Mouse (Mus musculus) left cerebral cortex, postnatal 25 days (tissue): ENCODE measurements around the gene Chrnb2. TPM values are rescaled to one million over a fixed set of nuclear protein-coding genes. Genes with fewer than 3 reads are reported as not detected.

Source experiments
- DNase-seq, 2 experiments: peaks; one replicate each; pipeline ENCODE4 v3.0.0; 2022; ENCODE audit warnings: low spot score in 2 of 2, mixed read lengths in 1 of 2
- intact Hi-C: fragments of 180-260 bp; cut with DNase I; formaldehyde crosslinking; loops from one replicate; pipeline ENCODE4 v1.15.1; 2025
- total RNA-seq, 2 experiments: library from RNA; stranded (reverse); gene quantifications; 2 replicates each; pipeline ENCODE4 v1.2.3; 2021

Gene Chrnb2
- total RNA-seq, 2 experiments from 2014 or later: 25.5 to 26.2 TPM

DNA sequence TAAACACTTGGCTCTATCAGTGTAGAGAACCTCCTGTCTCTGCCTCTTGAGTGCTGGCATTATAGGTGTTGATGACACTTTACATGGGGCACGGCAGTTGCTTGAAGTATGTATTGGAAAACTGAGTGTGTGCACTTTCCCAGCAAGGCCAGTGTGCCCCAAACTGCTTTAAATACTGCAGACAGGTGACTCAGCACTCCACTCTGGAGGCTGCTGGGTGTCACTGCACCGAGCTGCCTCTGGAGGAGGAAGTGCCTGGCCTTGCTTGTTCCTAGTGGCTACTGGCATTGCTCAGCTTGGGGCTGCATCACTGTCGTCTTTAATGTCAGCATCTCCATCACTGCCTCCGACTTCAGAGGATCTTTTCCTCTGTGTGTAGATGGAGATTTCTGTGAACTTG lies 37.4 kb downstream of the Chrnb2 start:
- peak in 1 of 2 experiments; percentile 49 for DNase-seq
- intact Hi-C loops: no loop called here

DNA sequence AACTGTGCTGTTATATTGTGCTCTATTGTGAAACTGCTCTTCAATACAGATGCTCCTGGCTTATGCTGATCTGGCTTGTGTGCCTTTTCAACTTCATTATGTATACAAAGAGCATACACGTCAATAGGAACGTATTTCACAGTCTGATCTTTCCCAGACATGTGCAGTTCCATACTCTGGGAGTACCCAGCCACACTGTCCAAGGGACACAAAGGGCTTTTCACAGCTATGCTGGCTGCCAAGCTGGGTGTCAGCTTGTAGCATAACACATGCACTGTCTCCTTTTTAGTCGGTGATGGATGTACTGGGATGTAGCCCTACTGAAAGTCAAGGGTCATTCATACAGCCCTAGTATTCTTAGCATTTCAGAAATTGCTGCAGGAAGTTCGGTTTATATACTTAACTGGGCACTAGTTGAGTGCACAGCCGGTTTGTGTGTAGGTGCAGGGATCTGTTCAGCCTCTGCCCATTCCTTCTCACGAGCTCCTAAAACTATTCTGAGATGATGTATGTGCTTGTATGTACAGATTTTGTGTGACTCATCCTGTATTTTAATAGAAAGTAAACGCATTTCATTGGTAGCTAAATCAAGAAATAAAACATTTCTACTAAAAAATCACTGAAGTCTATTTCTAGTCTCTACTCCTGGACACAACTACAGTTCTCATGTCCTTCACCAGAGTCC lies 40.9 kb downstream of the Chrnb2 start:
- intact Hi-C loops: no loop called here
- DNase-seq: peak in 1 of 2 experiments; percentile 65

- intact Hi-C loops: no loop called here
- no peak for DNase-seq
Measured at GRCm38 (mm10) chr3:89722032-89722431, 42.4 kb downstream of the Chrnb2 start.

GRCm38 (mm10) chr3:89715967-89716256 lies 48.5 kb downstream of the Chrnb2 start:
- intact Hi-C loops: loop anchor here (2.0 kb wide), 2 partner anchors 57 to 143 kb away; partner anchors contain the start of gene Ube2q1
- peak; percentile 20 to 60 for DNase-seq

GRCm38 (mm10) chr3:89715207-89715966 lies 49.0 kb downstream of the Chrnb2 start:
- intact Hi-C loops: loop anchor here (2.0 kb wide), 2 partner anchors 57 to 143 kb away; partner anchors contain the start of gene Ube2q1
- no peak for DNase-seq

DNA sequence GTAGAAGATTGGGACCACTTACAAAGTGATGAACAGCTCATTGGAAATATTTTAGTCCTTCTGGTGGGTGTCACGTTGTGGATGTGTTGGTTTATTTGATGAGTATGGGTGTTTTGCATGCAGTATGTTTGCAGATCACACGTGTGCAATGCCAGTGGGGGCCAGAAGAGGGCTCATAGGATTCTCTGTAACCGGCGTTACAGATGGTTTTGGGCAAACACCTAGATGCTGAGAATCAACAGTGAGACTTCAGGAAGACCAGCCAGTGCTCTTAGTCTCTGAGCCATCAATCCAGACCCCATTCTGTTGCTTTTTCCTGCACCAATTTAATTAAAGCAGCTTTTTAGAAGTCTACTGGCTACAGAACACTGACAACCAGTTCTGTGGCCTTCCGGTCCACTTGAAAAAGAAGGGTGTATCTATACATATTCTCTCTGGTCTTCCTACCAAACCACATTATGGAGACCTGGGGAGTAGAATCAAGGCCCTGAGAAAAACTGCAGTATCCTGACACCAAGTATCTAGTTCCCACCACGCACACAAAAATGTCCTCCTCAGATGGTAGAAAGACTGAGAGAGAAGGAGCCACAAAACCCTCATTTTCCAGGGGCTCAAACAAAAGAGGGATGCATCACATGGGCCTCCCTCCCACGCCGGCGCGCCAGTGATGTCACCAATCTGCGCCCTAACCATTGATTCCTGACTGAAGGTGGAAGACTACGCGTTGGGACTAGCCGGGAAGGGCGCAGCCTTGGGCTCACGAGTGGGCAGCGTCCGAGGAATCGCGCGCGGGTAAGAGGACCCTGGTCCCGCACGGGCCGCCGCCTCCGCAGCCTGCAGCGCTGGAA lies 49.8 kb downstream of the Chrnb2 start, which contains the start of gene Adar:
TSS of gene Adar (plus strand) at position 664 of the 848 bp plus-strand sequence.
- intact Hi-C loops: loop anchor here (2.0 kb wide), 2 partner anchors 58 to 144 kb away; partner anchors contain the start of gene Ube2q1

DNA sequence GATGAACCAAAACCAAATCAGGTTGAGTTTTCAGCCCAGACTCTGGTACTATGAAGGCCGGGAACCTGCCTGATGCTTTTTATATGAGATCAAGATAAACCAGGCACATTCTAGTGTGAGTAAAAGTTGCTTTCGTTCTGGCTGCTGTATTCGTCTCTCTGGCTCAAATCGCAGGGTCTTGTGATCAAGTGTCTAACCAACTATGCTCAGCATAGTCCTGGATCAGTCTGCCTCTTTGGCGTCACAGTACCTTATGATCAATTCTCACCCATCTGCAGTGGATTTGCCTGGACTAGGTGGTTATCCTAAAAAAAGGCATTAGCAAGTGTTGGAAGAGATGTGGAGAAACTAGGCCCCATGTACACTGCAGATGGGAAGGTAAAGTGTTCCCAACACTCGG lies 60.4 kb downstream of the Chrnb2 start:
- peak; percentile 13 to 49 for DNase-seq
- intact Hi-C loops: no loop called here

More for the DNA sequence above, 49.8 kb downstream of the Chrnb2 start, which contains the start of gene Adar:
- peak; percentile 94 to 97 for DNase-seq

- no peak for DNase-seq
- intact Hi-C loops: no loop called here
Measured at GRCm38 (mm10) chr3:89703596-89703995, 60.8 kb downstream of the Chrnb2 start.

- intact Hi-C loops: no loop called here
Measured at GRCm38 (mm10) chr3:89700461-89700860, 64.0 kb downstream of the Chrnb2 start.

GRCm38 (mm10) chr3:89698958-89699357 lies 65.5 kb downstream of the Chrnb2 start:
- DNase-seq: no peak
- intact Hi-C loops: no loop called here

More at GRCm38 (mm10) chr3:89700461-89700860, 64.0 kb downstream of the Chrnb2 start:
- DNase-seq: no peak

Other genes starting within 250 kb of the Chrnb2 start
- 10 to 100 TPM; 20.3 to 22.8 TPM for gene Kcnn3, start 244.5 kb downstream of the Chrnb2 start, total RNA-seq
- gene Adar, start 49.6 kb downstream of the Chrnb2 start, total RNA-seq: 100 to 1,000 TPM; 127 to 140 TPM
- 10 to 100 TPM; 87.1 to 89.9 TPM for gene Ube2q1, start 9.0 kb upstream of the Chrnb2 start, total RNA-seq
- 1 to 10 TPM; 3.1 to 3.4 TPM for gene She, start 66.7 kb upstream of the Chrnb2 start, total RNA-seq
- 1 to 10 TPM; 4.7 to 5.0 TPM for gene Il6ra, start 148.6 kb upstream of the Chrnb2 start, total RNA-seq
- 100 to 1,000 TPM in 1 of 2 experiments, 10 to 100 TPM in 1; 93.5 to 110 TPM for gene Atp8b2, start 198.9 kb upstream of the Chrnb2 start, total RNA-seq
- 100 to 1,000 TPM in 1 of 2 experiments, 10 to 100 TPM in 1; 99.7 to 104 TPM for gene Hax1, start 234.1 kb upstream of the Chrnb2 start, total RNA-seq